Mouse (Mus musculus) forebrain, embryonic 10.5 days (tissue): Measurements from ENCODE around the gene Zdhhc8. TPM values are rescaled to one million over a fixed set of nuclear protein-coding genes. Genes with fewer than 3 reads are reported as not detected.

ENCODE experiments used
- DNase-seq: peaks from one replicate; pipeline ENCODE4 v3.0.0-alpha.2; 2017; ENCODE audit warnings: low spot score; ENCODE audit errors: extremely low spot score
- H3K27ac ChIP-seq: fragments of 300-500 bp; sonication (generic); 2 replicates; pipeline ENCODE4 v1.5.1; 2016; ENCODE audit warnings: mild to moderate bottlenecking
- H3K27me3 ChIP-seq: fragments of 300-500 bp; sonication (generic); 2 replicates; pipeline ENCODE4 v1.6.1; 2016; ENCODE audit warnings: mild to moderate bottlenecking; ENCODE audit not compliant: poor library complexity, severe bottlenecking
- H3K36me3 ChIP-seq: fragments of 300-500 bp; sonication (generic); replicated peaks from 2 replicates; pipeline ENCODE4 v1.6.1; 2016; ENCODE audit warnings: mild to moderate bottlenecking, moderate library complexity
- H3K4me1 ChIP-seq: fragments of 300-500 bp; sonication (generic); 2 replicates; pipeline ENCODE4 v1.6.1; 2016
- H3K4me3 ChIP-seq: fragments of 300-500 bp; sonication (generic); 2 replicates; pipeline ENCODE4 v1.5.1; 2016; ENCODE audit warnings: mild to moderate bottlenecking, moderate library complexity
- H3K9me3 ChIP-seq: fragments of 300-500 bp; sonication (generic); 2 replicates; pipeline ENCODE4 v1.6.1; 2016; ENCODE audit warnings: mild to moderate bottlenecking, moderate library complexity
- WGBS: fragments of 180-500 bp; shearing (Covaris S2); methylation state at CpG from one replicate; pipeline ENCODE4 v1.1.7; 2016; 5-methylcytosine and 5-hydroxymethylcytosine counted together
- polyA plus RNA-seq: library from polyadenylated mRNA; unstranded; fragments of >200 nt; fragmentation: Nextera tagmentation; extraction: Ambion mirVana; gene quantifications from 2 replicates; pipeline ENCODE4 v1.2.1, GENCODE M21; 2016

Zdhhc8 gene
- polyA plus RNA-seq, 1 experiment from 2014 or later: 10.5 TPM

GRCm38 (mm10) chr16:18247521-18248399 is 12.8 kb upstream of the Zdhhc8 start:
- Histone ChIP-seq H3K9me3 (no peaks in the 10 kb centered on the region), H3K27me3 (no peaks in the 10 kb centered on the region), H3K36me3 (peaks cover 76% of the 10 kb centered on the region), H3K4me1 (peaks cover 49% of the 10 kb centered on the region), H3K4me3 (peak overlapping the region; percentile 93), H3K27ac (peak overlapping the region; percentile 99)
- 1% methylated on average over 33 of the region's 33 CpGs for WGBS
- no peak for DNase-seq

- no peak overlapping the region for H3K27ac ChIP-seq
- no peak for DNase-seq
- peaks cover 14% of the 10 kb centered on the region for H3K4me1 ChIP-seq
- H3K4me3 ChIP-seq: no peak overlapping the region
- no peaks in the 10 kb centered on the region for H3K27me3 ChIP-seq
- H3K36me3 ChIP-seq: peaks cover 97% of the 10 kb centered on the region
- H3K9me3 ChIP-seq: no peaks in the 10 kb centered on the region
- 95% methylated on average over 10 of the region's 10 CpGs for WGBS
These were observed 6.6 kb upstream of the Zdhhc8 start for GRCm38 (mm10) chr16:18241581-18241980.

DNA sequence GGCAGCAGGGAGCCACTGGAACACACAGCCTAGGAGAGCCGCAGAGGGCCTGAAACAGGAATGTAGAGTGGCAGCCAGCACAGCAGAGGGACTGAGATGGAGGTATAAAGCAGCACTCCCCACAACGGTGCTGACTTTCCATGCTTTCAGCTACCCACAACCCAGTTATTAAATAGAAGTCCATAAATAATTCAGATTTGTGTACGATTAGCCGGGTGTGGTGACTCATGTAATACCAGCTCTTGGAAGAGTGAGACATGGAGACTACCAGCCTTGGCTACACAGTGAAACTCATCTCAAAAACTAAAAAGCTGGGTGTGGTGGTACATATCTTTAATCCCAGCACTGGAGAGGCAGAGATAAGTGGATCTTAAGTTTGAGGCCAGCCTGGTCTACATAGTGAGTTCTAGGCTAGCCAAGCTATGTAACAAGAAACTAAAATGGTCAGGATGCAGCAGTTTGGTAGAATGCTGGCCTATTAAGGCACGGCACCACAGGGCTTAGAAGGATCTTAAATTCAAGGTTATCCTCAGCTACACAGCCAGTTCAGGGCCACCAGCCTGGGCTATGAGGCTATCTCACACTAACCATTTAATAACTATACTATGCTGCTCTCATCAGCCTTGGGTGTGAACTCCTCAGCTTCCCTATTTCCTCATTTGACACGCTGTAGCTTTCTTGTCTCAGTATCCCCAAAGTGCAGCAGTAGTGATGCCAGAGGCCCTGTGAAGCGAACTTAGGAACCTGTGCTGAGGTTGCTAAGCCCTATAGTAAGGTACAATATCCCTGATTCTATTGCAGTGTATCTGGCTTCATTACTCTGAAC is 2.0 kb upstream of the Zdhhc8 start:
- WGBS: 72% methylated on average over 7 of the region's 7 CpGs
- no peaks in the 10 kb centered on the region for H3K9me3 ChIP-seq
- H3K36me3 ChIP-seq: peaks cover 58% of the 10 kb centered on the region
- DNase-seq: no peak
- H3K4me1 ChIP-seq: peaks cover 35% of the 10 kb centered on the region
- H3K27me3 ChIP-seq: no peaks in the 10 kb centered on the region
- H3K4me3 ChIP-seq: peak overlapping the region; percentile 92; the same call in 1 of the 2 replicates
- H3K27ac ChIP-seq: no peak overlapping the region

DNA sequence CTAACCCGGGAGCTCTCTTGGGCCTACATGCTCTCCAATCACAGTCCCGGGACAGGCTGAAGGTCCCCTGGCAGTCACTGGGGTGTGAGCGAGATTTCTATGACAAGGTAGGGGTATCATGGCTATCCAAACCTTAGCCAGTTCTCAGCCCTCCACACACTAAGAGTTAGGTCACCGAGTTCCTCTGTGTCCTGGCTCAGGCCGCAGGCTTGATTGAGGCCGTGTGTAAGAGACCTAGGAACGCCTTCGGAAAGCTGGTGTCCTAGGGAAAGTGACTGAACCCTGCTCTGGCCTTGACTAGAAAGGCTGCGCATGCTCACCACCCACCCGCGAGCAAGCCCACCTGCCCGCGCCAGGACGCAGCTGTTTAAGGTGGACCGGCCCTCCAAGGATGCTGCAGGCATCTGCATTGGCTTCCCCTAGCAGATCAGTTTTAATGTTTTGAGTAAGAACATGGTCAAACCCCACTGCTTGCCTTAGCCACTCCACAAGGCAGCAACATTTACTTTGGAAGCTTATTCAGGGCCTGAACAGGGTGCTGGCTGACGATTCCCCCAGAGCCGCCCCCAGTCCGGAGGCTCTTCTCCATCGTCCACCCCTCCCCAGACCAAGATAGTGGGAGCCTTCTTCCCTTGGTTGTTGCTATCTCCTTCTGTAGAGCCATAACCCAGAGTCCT is 591 bp upstream of the Zdhhc8 start:
- DNase-seq: peak; percentile 67
- WGBS: 6% methylated on average over 19 of the region's 19 CpGs
- H3K9me3 ChIP-seq: no peaks in the 10 kb centered on the region
- H3K36me3 ChIP-seq: peaks cover 48% of the 10 kb centered on the region
- H3K4me3 ChIP-seq: peak overlapping the region; percentile 92
- peak overlapping the region; percentile 91 for H3K27ac ChIP-seq
- peaks cover 35% of the 10 kb centered on the region for H3K4me1 ChIP-seq
- no peaks in the 10 kb centered on the region for H3K27me3 ChIP-seq

- H3K4me1 ChIP-seq: peaks cover 42% of the 10 kb centered on the region
- H3K9me3 ChIP-seq: no peaks in the 10 kb centered on the region
- peak overlapping the region; percentile 91 for H3K27ac ChIP-seq
- peak overlapping the region; percentile 92 for H3K4me3 ChIP-seq
- H3K27me3 ChIP-seq: no peaks in the 10 kb centered on the region
- H3K36me3 ChIP-seq: peaks cover 42% of the 10 kb centered on the region
- DNase-seq: no peak
- WGBS: 23% methylated on average over 13 of the region's 13 CpGs
These were observed 841 bp downstream of the Zdhhc8 start for GRCm38 (mm10) chr16:18233919-18234670.

DNA sequence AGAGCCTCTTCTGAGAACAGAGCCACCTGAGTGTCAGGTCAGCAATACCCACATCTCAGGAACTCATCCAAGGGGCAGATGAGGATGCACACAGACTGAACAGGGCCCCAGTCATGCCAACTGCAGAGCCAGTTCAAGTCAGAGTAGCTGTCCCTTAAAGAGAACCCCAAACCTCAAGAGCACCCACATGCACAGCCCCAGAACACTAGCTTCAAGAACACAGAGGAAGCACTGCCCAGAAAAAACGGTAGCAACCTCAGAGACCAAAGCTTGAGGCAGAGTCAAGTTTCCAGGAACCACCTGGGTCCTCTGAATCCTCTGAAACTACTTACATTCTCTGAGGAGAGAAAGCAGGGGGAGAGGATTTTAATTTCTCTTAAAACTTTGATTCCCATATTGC is 1.5 kb downstream of the Zdhhc8 start:
- H3K36me3 ChIP-seq: peaks cover 42% of the 10 kb centered on the region
- H3K4me1 ChIP-seq: peaks cover 44% of the 10 kb centered on the region
- DNase-seq: no peak
- no peak overlapping the region for H3K27ac ChIP-seq
- H3K4me3 ChIP-seq: peak overlapping the region; percentile 92
- no peaks in the 10 kb centered on the region for H3K9me3 ChIP-seq
- no peaks in the 10 kb centered on the region for H3K27me3 ChIP-seq
- WGBS: 58% methylated on average over 1 of the region's 1 CpGs

GRCm38 (mm10) chr16:18231451-18231850 is 3.5 kb downstream of the Zdhhc8 start:
- Histone ChIP-seq H3K4me1 (peaks cover 41% of the 10 kb centered on the region), H3K27ac (no peak overlapping the region), H3K9me3 (no peaks in the 10 kb centered on the region), H3K27me3 (no peaks in the 10 kb centered on the region), H3K4me3 (no peak overlapping the region), H3K36me3 (peaks cover 45% of the 10 kb centered on the region)
- WGBS: 92% methylated on average over 4 of the region's 4 CpGs
- no peak for DNase-seq

- Histone ChIP-seq H3K27ac (no peak overlapping the region), H3K4me3 (no peak overlapping the region), H3K36me3 (peaks cover 45% of the 10 kb centered on the region), H3K27me3 (no peaks in the 10 kb centered on the region), H3K9me3 (no peaks in the 10 kb centered on the region), H3K4me1 (peaks cover 37% of the 10 kb centered on the region)
- no peak for DNase-seq
- 91% methylated on average over 3 of the region's 3 CpGs for WGBS
These were observed 3.9 kb downstream of the Zdhhc8 start for GRCm38 (mm10) chr16:18231047-18231446.

GRCm38 (mm10) chr16:18230617-18231016 is 4.3 kb downstream of the Zdhhc8 start:
- no peak overlapping the region for H3K4me3 ChIP-seq
- H3K27ac ChIP-seq: no peak overlapping the region
- no peak for DNase-seq
- H3K4me1 ChIP-seq: peaks cover 33% of the 10 kb centered on the region
- no peaks in the 10 kb centered on the region for H3K27me3 ChIP-seq
- WGBS: 95% methylated on average over 6 of the region's 6 CpGs
- peaks cover 49% of the 10 kb centered on the region for H3K36me3 ChIP-seq
- H3K9me3 ChIP-seq: no peaks in the 10 kb centered on the region

DNA sequence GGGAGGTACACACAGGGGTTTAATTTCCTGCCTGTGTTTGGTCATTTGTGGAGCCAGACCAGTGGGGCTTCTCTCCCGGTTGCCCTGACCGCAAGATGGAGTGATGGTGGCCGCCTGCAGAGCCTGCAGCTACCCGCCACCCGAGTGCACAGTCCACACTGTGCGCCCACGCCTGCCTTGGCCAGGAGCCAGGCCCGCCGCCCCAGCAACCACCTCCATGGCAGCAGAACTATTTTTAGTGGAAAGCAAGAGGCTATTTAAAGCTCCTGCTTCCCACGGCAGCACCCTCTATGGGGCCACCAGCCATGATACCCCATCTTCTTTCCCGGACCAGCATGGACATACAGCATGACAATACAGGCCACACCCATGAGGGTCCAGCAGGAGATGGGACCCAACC is 5.3 kb downstream of the Zdhhc8 start:
- DNase-seq: no peak
- Histone ChIP-seq H3K27me3 (no peaks in the 10 kb centered on the region), H3K36me3 (peaks cover 59% of the 10 kb centered on the region), H3K4me1 (peaks cover 25% of the 10 kb centered on the region), H3K4me3 (no peak overlapping the region), H3K9me3 (no peaks in the 10 kb centered on the region), H3K27ac (no peak overlapping the region)
- WGBS: 92% methylated on average over 11 of the region's 11 CpGs

DNA sequence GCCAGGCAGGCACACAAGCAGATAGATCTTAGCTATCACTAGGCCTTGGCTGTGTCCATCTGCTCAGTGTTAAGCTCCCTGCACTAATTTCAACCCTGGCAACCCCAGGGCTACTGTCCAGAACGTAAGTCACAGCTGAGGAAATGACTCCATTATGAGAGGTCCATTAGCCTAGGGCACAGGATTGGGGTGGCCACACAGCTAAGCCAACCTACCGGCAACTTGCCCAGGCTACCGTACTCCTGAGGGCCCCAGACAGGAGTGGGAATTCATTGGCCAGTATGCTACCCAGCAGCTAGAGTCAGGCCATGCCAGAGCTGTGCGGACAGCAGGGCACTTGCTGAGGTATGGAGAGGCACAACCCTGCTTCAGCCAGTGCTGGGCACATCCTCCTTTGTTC is 6.1 kb downstream of the Zdhhc8 start:
- no peak overlapping the region for H3K4me3 ChIP-seq
- 94% methylated on average over 4 of the region's 4 CpGs for WGBS
- H3K4me1 ChIP-seq: peaks cover 17% of the 10 kb centered on the region
- H3K27me3 ChIP-seq: no peaks in the 10 kb centered on the region
- DNase-seq: no peak
- H3K36me3 ChIP-seq: peaks cover 67% of the 10 kb centered on the region
- no peaks in the 10 kb centered on the region for H3K9me3 ChIP-seq
- no peak overlapping the region for H3K27ac ChIP-seq

DNA sequence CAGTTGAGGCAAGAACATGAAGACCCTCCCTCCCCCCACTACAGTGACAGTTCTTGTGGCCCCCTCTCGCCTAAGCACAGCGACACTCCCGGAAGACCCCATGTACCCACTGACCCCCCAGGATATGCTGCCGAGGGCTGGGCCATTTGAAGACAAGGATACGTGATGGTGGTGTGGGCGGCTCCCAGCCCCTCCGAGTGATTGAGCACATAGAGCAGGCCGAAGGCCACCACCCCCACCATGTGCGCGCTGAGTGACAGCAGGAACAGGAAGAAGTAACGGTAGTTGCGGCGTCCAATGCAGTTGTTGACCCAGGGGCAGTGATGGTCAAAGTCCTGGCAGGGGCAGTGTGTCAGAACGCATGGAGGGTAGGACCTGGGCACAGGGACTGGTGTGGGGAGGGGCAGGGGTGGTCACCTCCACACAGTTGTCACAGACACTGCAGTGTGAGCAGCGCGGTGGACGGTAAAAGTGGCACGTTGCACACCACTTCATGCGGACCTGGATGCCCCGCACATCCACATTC is 7.0 kb downstream of the Zdhhc8 start:
- peaks cover 9% of the 10 kb centered on the region; the same call in 1 of the 2 replicates for H3K4me1 ChIP-seq
- H3K36me3 ChIP-seq: peaks cover 73% of the 10 kb centered on the region
- no peak for DNase-seq
- no peaks in the 10 kb centered on the region for H3K9me3 ChIP-seq
- H3K27ac ChIP-seq: no peak overlapping the region
- WGBS: 92% methylated on average over 20 of the region's 20 CpGs
- H3K27me3 ChIP-seq: no peaks in the 10 kb centered on the region
- H3K4me3 ChIP-seq: no peak overlapping the region
